Mouse (Mus musculus) testis, postnatal 14 days (tissue): ENCODE measurements at regions not wholly inside any gene's neighbourhood (a gene's known extent, or its start where the extent isn't known, plus 50 kb on each side); places are given as distances from the start of the nearest gene placed in this dataset.
A peak's percentile ranks its signal among the peaks of the same experiment; 100 is the strongest.

Experiments
- DNase-seq: peaks from one replicate; pipeline ENCODE4 v3.0.0; 2021; ENCODE audit warnings: low spot score

DNA sequence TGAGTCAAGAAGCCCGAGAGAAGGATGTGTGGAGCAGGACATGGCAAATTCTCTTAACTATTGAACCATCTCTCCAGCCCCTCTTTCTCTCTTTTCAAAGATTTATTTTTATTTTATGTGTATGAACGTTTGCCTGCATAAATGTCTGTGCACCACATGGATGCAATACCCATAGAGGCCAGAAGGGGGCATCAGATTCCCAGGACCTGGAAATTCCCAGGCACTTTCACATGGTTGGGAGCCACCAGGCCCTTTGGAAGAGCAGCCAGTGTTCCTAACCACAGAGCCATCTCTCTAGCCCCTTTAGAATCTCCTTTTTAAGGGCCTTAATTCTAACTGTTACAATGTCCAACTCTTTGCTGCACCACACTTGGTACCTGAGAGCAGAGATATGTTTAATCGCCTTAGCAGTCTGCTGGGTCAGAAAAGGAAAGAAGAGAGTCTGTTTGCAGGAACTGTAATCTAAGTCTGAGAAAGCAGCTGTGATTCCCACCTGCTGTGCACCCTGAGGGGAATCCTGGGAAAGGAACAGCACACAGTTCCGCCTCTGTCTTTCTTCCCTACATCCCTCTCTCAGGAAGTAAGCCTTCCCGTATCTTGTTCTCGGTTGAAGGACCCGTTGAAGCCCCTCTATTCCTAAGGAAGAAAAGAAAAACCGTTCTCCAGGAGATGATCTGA is 186.8 kb downstream of the Katnal1 start:
- DNase-seq, result no peak

DNA sequence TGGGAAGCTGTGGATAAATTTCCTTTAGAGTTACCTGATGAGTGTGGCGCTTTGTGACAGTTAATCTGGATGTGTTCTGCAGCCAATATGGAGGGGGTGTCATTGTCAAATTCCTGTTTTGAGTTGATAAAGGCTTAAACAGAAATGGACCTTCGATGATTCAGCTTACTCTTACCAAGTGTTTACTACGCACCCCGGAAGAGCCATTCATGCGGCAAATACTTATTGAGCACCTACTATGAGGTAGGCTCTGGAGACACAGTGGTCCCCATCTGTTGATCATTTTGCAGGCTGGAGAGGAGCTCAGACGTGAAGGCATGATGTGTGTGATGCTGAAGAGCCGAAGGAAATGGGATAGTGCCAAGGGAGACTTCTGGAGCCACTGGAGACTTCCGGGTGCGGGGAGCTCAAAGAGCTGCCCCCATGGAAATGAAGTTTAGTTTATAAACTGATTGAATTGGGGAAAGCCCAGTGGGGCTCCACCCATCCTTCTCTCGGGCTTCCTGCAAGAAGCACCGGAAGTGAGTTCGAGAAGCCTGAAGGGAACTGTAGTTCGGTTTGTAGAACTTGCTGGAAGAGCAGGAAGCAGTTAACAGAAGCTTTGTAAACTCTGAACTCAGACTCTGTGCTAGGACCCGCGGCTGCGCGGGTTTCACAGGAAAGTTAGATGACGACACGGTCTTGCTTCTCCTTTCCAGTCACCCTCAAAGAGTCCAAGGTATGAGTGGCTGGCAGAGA is 187.7 kb downstream of the Katnal1 start:
- no peak for DNase-seq

DNA sequence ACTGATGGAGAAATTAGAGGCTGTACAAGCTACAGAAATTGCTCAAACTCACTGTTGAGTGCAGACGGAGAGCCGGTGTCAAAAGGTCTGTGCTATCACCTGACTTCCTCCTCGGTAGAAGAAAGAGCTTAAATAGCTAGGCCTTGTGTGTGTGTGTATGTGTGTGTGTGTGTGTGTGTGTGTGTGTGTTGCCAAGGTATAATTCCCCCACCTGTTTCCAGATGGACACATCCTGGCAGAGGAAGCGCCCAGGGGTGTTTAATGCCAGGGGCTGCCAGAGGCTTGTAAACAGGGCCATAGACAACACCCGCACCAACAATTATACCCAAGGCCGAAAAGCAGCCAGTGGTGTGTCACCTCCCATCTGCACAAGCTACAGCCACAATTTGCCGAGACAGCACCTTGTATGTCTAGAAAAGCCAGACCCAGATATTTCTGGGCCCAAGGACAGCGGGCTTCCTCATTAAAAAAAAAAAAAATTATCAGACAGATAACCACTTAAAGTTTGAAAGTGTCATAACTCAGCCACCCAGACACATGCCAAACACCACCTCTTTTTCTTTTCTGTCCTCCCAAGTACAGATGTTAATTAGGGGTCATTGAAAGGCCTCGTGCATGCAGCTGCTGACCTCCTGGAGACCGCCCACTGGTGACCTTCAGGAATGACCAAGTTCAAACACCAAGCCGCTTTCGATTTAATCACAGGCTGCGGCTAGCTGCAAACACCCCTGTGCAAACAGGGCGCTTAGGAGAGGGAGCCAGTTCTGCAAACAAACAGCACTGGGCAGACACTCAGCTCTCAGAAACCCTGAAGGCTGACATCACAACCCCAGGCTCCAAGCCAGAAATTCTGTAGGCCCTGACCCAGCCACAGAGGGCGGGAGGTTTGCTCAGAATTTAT is 188.0 kb upstream of the Ubl3 start:
- DNase-seq, result peak; percentile 45

DNA sequence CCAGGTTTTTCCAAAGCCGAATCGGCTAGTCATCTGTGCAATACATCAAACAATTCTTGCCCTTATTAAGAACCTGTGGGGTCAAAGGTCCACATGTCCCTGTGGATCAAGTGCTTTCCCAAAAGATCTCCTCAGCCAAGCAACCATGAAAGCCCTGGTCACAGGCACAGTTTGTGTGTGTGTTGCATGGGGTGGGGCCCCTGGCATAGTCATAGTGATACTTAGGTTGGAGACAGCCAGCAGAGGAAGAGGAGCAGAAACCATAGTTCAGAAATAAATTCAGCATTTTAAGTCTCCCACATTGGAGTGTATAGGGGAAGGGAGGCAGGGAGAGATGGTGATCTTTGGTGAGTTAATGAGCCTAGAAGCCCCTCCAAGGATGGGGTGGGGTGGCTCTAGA is 187.1 kb upstream of the Ubl3 start:
- no peak for DNase-seq

DNA sequence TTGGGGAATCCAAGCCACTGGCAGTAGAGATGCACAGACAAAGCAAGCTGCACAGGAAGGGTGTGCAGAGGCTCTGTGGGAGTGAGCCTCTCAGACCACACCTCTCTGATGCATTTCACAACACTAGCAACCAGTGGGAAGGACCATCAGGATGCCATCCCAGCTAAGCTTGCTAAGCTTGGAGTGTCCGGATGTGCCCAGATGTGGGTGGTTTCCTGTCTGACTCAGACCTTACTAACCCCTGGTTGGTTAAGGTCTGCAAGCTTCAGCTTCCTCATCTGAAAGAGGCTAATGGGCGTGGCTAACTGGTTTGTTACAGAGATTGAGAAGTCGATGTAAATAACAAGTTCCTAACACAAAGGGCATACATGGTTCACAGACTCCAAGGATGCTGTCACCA is 186.6 kb upstream of the Ubl3 start:
- DNase-seq, result no peak

DNA sequence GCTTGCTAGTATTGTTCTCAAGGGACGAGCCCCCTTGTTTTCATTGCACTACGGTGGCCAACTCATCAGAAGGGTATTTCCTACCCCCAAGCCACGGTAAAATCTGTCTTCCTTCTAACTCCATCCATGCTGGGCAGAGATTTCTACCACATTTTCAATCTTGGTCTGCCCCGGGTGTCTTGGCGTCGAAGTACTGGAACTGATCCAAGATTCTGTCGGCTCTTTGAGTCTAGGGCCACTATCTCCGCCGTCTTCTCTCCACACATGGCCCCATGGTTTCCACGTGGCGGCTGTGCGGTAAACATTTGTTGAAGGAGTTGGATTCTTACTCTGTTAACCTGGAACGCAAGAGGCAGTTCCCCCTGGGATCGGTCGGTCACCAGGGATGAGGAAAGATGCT is 177.0 kb upstream of the Ubl3 start:
- DNase-seq, result no peak

DNA sequence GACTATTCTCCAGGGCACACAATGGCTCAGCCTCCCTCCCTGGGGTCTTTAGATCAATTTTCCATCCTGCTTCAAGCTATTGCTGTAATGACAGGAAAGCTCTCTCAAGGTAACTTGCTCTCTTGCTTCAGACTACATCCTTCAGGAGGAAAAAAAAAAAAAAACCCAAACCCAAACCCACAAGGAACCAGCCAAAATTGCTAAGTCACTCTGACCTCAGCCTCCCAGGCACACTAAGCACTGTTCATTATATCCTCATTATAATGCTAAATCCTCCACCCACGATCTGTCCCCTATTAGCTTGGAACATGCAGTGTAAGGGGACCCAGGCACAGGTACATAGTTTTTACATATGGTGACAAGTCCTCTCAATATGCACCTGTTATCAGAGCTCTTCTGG is 175.9 kb upstream of the Ubl3 start:
- DNase-seq, result no peak

DNA sequence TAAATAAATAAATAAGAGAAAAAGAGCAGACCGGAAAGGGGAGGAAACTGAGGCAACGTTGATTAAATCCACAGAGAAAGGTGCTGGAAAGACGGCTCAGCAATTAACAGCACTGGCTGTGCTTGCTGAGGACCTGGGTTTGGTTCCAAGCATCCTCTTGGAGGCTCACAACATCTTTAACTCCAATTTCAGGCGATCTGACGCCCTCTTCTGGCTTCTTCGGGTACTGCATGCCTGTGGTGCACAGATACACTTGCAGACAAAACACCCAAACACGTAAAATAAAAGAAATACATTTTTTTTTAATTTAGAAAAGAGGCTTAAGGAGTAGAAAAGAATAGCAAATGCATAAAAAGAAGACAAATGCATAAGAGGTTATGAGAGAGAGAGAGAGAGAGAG is 173.9 kb upstream of the Ubl3 start:
- DNase-seq, result no peak

DNA sequence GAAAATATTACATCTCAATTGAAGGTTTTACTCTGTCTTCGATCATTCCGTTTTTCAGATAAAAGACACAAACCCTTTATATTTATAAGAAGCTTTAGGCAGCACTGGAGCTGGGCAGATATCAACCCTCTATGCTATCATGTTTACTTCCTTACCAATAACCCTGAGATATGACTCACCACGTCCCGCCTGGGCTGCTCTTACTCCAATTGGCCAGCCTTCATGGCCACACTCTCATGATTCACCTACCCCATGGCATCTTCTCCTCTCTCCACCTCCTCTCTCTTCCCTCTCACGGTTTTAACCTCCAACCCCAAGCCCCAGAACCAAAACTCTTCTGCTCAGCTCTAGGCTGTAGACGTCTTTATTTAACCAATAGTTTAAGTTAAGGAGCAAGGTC is 171.9 kb upstream of the Ubl3 start:
- DNase-seq, result no peak

DNA sequence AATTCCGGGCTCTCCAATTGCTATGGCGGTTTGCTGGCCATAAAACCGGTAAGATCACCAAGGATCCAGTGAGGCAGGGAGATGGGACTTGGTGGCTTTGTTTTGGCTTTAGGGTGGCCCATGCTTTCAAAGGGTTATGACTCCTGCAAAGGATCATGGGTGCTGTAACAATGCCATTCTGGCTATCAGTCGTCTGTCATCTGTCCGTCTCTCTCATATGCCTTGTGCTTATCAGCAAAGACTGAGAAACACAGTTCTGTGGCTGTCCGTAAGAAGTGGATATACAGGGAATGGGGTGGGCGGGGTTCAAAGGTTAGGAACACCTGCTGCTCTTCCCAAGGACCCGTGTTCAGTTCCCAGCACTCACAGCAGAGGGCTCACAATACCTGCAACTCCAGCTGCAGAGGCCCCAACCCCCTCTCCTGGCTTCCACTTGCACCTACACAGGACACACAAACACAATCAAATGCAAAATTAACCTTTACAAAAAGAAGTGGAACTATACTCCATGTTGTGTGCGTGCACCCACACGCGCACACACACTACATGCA is 171.2 kb upstream of the Ubl3 start:
- no peak for DNase-seq

DNA sequence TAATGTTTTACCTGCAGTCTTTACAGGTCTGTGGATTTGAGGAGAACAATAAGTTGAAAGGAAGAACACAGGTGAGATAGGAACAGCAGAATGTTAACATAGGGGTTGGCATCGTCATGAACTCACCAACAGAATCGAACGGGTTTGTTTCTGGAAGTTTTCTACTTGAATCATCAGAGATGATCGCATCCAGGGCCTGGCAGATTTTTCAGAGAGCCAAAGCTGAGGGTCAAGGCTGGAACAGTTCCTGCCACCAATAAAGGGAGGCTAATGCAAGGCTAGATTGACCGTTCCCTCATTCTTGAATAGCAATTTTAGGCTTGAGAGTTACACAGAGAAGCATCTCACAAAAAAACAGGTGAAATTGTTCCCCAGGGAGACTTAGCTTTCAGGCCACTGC is 168.0 kb upstream of the Ubl3 start:
- DNase-seq, result no peak

DNA sequence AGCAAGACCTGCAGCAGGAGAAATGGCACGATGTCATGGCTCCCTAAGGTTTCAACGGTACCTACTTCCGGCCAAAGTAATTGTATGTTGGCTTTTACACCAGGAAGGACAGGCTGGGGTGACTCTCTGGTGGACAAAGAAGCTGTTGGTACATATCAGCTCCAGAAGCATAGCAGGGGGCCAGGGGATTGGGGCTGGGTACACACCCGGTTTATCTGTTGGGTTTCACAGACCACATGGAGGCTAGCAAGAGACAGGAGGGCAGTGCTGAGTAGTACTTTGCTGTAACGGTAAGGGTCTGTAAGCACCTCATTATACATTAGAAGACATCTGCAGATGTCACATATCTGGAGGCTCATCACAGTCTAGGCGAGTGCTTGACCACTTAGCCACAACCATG is 164.0 kb upstream of the Ubl3 start:
- no peak for DNase-seq

DNA sequence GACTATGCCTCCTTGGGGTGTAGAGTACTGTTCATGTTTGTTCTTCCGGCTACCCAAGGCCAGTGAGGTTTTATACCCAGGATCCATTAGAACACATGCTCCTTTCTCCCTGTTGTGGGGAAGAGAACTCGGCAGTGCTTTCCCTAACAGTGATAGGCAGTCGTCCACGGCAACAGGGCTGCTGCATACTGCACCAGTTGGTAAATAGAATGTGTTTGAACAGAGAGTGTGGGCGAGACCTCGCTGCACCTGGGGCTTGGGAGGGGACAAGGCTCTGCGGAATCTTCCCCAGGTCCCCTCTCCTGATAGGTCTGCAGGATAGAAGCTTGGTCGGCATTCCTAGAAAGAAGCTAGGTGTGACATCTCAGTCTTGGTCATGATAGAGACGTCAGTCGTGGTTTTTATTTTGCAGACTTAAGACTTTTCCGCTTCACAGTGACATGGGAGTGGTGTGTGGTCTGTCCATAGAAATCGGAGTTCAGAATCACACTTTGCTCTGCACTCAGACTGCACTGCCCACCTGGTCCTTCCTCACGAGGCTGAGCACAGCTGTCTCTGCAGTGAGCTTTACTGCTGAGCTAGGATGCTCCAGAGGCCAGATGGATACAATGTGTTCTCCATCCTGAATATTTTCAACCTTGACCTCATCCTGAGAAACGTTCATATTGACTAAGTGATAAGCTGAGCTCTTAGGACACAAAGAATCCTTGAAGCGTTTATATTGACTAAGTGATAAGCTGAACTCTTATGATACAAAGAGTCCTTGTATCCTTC is 162.8 kb upstream of the Ubl3 start:
- DNase-seq, result peak; percentile 68

DNA sequence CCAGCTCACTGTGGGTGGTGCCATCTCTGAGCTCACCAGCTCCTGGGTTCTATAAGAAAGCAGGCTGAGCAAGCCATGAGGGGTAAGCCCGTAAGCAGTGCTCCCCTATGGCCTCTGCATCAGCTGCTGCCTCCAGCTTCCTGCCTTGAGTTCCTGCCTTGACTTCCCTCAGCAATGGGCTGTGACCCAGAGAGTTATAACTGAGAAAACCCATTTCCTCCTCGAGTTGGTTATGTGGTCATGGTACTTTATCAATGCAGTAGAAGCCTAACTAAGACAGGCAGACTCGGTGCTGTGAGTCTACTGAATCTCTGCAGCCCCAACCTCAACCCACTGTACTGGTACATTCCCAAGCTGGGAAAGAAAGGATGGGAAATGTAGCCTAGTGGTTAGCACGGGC is 162.2 kb upstream of the Ubl3 start:
- no peak for DNase-seq

DNA sequence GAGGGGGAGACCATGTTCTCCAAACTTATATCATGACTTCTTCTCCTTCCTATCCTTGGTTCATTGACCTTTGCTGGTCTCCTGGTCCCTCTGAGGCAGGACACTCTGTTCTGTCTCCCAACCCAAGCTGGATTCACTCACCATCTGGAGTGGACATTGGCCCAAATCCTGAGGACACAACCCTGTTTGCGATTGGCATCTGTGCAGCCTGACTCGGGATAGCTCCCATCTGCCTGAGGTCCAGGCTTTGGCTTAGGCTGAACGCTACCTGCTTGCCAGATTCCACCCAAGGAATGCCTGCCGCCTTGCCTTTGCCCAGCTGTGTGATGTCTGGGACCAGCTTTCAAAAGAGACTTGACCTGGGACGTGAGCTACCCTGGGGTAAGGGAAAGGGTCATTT is 161.2 kb upstream of the Ubl3 start:
- DNase-seq, result peak; percentile 16

DNA sequence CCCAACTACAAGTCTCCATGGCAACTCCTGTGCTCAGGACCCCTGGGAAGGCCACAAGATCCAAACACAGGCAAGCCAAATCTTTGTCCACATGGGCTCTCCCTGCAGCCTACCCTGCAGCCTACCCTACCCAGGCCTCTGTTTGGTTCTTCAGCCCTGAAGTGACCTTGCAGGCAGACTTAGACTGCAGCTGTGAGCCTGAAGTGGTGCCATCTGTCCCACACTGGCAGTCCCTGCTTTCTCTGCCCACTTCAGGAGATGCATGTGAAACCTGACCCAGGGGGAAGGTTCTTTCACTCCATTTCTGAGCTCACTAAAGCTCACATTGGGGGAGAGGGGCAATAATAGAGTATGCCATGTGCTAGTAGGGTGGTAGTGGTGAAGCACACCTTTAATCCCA is 160.4 kb upstream of the Ubl3 start:
- no peak for DNase-seq

DNA sequence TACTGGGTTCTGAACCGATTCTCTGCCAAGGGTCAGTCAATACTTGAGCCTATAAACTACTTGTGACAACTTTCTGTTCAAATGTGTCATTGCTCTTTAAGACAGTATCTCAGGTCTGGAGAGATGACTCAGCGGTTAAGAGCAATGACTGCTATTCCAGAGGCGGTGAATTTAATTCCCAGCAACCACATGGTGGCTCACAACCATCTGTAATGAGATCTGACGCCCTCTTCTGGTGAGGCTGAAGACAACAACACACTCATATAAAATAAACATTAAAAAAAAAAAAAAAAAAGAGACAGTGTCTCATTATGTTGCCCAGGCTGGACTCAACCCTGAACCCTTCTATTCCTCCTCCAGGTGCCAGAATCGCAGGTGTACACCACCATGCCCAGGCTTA is 159.0 kb upstream of the Ubl3 start:
- no peak for DNase-seq

DNA sequence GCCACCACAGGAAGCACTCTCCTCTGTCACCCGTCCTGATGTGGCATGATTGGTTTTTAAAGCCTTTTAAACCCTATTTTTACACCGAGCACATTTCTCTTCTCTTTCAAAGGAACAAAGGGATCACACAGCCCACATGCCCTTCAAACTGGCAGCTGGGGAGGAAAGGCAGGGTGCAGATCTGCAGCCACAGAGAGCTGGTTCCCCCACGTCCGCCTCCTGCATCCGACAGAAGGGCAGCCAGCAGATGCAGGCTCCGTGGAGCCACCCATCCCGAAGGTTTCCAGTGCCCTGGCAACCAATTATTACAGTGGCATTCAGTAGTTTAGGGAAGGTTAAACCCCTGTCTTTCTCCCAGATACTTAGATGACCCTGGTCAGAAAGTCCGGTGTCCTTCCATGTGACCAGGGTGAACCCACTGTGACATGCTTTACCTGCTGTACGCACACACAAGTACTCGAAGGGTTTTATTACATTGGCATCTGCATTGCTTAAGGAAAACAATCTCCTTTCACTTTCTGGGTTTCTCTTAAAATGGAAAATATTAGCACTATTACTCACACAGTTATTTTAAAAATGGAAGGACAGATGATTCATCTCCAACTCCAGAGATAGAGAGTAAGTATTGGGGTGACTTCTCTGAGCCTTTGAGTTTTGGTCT is 156.7 kb upstream of the Ubl3 start:
- no peak for DNase-seq

DNA sequence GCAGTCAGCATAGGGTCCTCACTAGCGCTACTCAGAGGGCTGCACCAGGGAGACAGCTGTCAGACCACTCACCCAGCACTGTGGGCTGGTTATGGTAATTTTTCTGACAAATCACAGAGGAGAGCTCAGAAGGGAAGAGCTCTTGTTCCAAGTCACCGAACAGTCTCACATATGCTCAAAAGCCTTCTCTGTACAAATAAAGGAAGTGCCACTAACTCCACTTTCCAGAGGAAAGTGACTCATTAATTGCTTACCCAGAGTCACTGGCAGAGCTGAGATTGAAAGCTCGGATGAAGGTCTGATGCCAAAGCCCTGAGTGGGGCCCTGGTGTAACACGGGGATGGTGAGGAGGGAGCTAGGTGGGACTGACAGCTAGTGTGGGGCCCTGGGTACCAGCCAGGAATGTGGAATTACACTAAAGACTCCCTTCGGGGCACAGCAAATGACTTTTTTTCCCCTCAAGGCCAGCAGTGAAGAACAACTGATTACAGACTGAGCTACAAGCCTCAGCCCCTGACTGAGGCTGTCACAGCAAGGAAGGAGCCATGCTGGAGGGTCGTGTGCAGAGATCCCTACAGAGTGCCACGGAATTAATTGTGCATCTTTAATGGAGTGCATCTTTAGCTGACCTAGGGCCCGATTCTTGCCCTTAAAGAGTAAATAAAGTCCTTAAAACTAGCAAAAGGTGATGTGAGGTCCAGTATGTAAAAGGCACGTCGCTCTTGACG is 155.6 kb upstream of the Ubl3 start:
- DNase-seq, result no peak

DNA sequence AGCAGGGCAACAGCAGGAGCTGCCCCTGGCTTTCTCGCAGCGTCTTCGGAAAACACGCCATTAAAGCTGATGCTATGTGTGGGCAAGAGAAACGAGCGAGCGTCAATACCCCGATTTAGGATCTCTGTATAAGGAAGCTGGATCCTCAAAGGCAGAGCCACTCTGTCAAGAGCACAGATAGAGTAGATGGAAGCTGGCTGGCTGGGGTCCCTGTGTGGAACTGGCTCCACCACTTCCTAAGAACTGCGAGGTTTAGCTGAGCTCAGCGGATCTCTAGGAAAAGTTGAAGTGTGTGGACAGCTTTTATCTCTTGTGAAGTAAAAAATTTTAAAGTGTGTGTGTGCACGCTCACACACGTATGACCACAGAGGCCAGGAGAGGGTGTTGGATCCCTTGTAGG is 154.7 kb upstream of the Ubl3 start:
- no peak for DNase-seq
